10 mouse cellular contexts compared by ENCODE assay signal in the genomic region with DNA sequence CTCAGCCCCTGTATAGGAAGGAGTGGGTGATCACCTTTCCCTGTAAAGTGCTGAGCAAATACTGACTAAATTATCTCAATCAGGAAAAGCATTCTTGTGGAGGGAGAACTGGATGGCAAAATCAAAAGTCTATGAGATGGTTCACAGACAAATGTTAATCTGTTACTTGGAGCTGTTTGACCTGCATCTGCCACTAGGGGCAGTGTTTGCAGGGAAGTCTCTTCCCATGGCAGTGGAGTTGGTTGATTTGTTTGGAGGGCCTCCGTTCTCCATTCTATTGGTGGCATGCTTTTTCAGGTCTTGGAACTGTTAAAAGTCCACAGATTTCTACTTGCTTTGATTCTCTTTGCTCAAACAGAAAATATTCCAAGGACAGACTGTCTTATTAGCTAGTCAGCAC.
DNase-seq lines count a peak whose midpoint lies in the region; TF ChIP-seq lines count a peak whose summit lies in the region.
"Had no signal": no experiment of that assay in that cellular context is flagged by ENCODE, and none has a peak within 500 bp of the region (broad histone marks: within the 10 kb centered on the region; RNA-seq: fewer than 3 reads in every experiment).

No protein-coding gene starts in this region.

- peak; percentile 37; the same call in 1 of the 2 replicates for TF ChIP-seq CTCF in gastrocnemius, adult 2 months (IDR thresholded peaks at IDR 0.05)
- peak; percentile 45 for TF ChIP-seq CTCF in ES-Bruce4 (IDR thresholded peaks at IDR 0.05; ENCODE audit: low read depth, low read length)

- H3K4me3 ChIP-seq in gastrocnemius, adult 2 months: no peak overlapping the region
- no peak overlapping the region for H3K4me3 ChIP-seq in ES-Bruce4 (ENCODE audit: low read depth, low read length)
- H3K4me3 ChIP-seq: limb, embryonic 12.5 days; myocyte had no signal

- H3K27ac ChIP-seq in gastrocnemius, adult 2 months: no peak overlapping the region
- no peak overlapping the region for H3K27ac ChIP-seq in ES-Bruce4 (ENCODE audit: insufficient read depth, low read length)
- H3K27ac ChIP-seq: limb, embryonic 12.5 days had no signal

- no peak for TF ChIP-seq POLR2A in ES-Bruce4 (IDR thresholded peaks at IDR 0.05; ENCODE audit: insufficient read depth, low read length)

- no peaks in the 10 kb centered on the region for H3K36me3 ChIP-seq in ES-Bruce4 (ENCODE audit: control insufficient read depth, insufficient read depth, low read length, poor library complexity, severe bottlenecking)
- H3K36me3 ChIP-seq: limb, embryonic 12.5 days had no signal

- no peak for DNase-seq in gastrocnemius, adult 2 months
- no peak for DNase-seq in gastrocnemius, postnatal 14 days
- DNase-seq in left cerebral cortex, postnatal 4 days: peak; percentile 32
- DNase-seq in left cerebral cortex, adult 11 months (ENCODE audit: low spot score): no peak
- DNase-seq in embryo, embryonic 9.5 days (ENCODE audit: extremely low spot score): peak; percentile 19
- no peak for DNase-seq in adipocyte (ENCODE audit: low spot score)
- DNase-seq in gastrocnemius, adult 8-10 months (ENCODE audit: low spot score in 2 of 2): no peak

- H3K9me3 ChIP-seq in ES-Bruce4 (replicated peaks; ENCODE audit: control insufficient read depth, insufficient read depth, low read length, poor library complexity, severe bottlenecking): no peaks in the 10 kb centered on the region
- H3K9me3 ChIP-seq: limb, embryonic 12.5 days had no signal

- H3K9ac ChIP-seq in ES-Bruce4 (ENCODE audit: low read depth, poor library complexity, severe bottlenecking): no peak overlapping the region
- H3K9ac ChIP-seq: limb, embryonic 12.5 days had no signal

- H3K27me3 ChIP-seq in ES-Bruce4 (ENCODE audit: control insufficient read depth, insufficient read depth, low read length, poor library complexity, severe bottlenecking): no peaks in the 10 kb centered on the region
- H3K27me3 ChIP-seq: limb, embryonic 12.5 days had no signal

- no peaks in the 10 kb centered on the region for H3K4me1 ChIP-seq in ES-Bruce4 (ENCODE audit: control insufficient read depth, insufficient read depth, low read length)
- H3K4me1 ChIP-seq: limb, embryonic 12.5 days had no signal

- intact Hi-C loops in gastrocnemius, adult 2 months (cut with DNase I): no loop called here
- intact Hi-C loops in gastrocnemius, postnatal 14 days (cut with DNase I; ENCODE audit: low total_unique reads): no loop called here
- intact Hi-C loops in left cerebral cortex, postnatal 4 days (cut with DNase I): no loop called here

- TF ChIP-seq EP300 in ES-Bruce4 (IDR thresholded peaks at IDR 0.05; ENCODE audit: insufficient read depth, low read depth, low read length): no peak

Comparison
In these comparisons a context has a peak if more than half of its experiments do, and no peak if none do; other contexts are left out.
1. DNase-seq: peak in left cerebral cortex, postnatal 4 days (single experiment) and embryo, embryonic 9.5 days (single experiment); none in gastrocnemius, adult 2 months (single experiment), gastrocnemius, postnatal 14 days (single experiment), left cerebral cortex, adult 11 months (single experiment), adipocyte (single experiment) and gastrocnemius, adult 8-10 months (0 of 2).